In genomic region chr2:155673546-155673945, GRCm38 (mm10) we compare ENCODE assay signal across 7 mouse cellular contexts. TPM values are rescaled to one million over a fixed set of nuclear protein-coding genes. Genes with fewer than 3 reads are reported as not detected.
DNase-seq lines count a peak whose midpoint lies in the region; ATAC-seq and TF ChIP-seq lines count a peak whose summit lies in the region.

No protein-coding gene starts in this region.

- H3K79me2 ChIP-seq in MEL (ENCODE audit: control insufficient read depth, insufficient read depth, low read length, poor library complexity), result peaks cover 15% of the 10 kb centered on the region

- no peak overlapping the region for H3K4me3 ChIP-seq in MEL (ENCODE audit: control insufficient read depth in 1 of 2, insufficient read depth in 1 of 2, low read depth in 2 of 2, low read length in 2 of 2)
- H3K4me3 ChIP-seq in limb, embryonic 11.5 days (ENCODE audit: low read depth, low read length), result no peak overlapping the region

- peaks cover 0 to 26% of the 10 kb centered on the region in 2 experiments; a peak in 2 of 4 replicates for H3K36me3 ChIP-seq in MEL (ENCODE audit: control insufficient read depth in 1 of 2, insufficient read depth in 2 of 2, low read length in 2 of 2)
- no peaks in the 10 kb centered on the region; the same call in 1 of the 2 replicates for H3K36me3 ChIP-seq in limb, embryonic 11.5 days (ENCODE audit: control insufficient read depth, insufficient read depth, low read length)

- H3K4me2 ChIP-seq in limb, embryonic 11.5 days (ENCODE audit: low read depth, severe bottlenecking), result no peak overlapping the region

- no peak for ATAC-seq in limb, embryonic 11.5 days (ENCODE audit: insufficient number of reproducible peaks, low FRiP score, low TSS enrichment, low read depth)

- TF ChIP-seq CTCF in MEL (IDR thresholded peaks at IDR 0.05 in 2 of 3, conservative IDR thresholded peaks at IDR 0.05 in 1 of 3; ENCODE audit: control insufficient read depth in 1 of 3, insufficient read depth in 1 of 3, low read depth in 2 of 3, low read length in 3 of 3, poor library complexity in 1 of 3, severe bottlenecking in 1 of 3), result peak; percentile 58 to 85 (median 76)

- 27% methylated on average over 2 of the region's 2 CpGs for WGBS in limb, embryonic 11.5 days

- TF ChIP-seq POLR2A in MEL (IDR thresholded peaks at IDR 0.05; ENCODE audit: control insufficient read depth in 1 of 2, insufficient read depth in 1 of 2, low read depth in 1 of 2, low read length in 2 of 2, poor library complexity in 1 of 2), result no peak

- no peak overlapping the region for H3K9ac ChIP-seq in MEL (ENCODE audit: control insufficient read depth, low read depth, low read length, poor library complexity, severe bottlenecking)
- no peak overlapping the region for H3K9ac ChIP-seq in limb, embryonic 11.5 days (ENCODE audit: low read length)

- TF ChIP-seq EP300 in MEL (IDR thresholded peaks at IDR 0.05; ENCODE audit: low read depth in 1 of 2, low read length in 2 of 2), result no peak

- no peaks in the 10 kb centered on the region for H3K27me3 ChIP-seq in MEL (ENCODE audit: control insufficient read depth in 1 of 2, insufficient read depth in 2 of 2, low read length in 2 of 2)
- H3K27me3 ChIP-seq in limb, embryonic 11.5 days (ENCODE audit: control insufficient read depth, insufficient read depth, low read length), result no peaks in the 10 kb centered on the region

- peak; percentile 71 for TF ChIP-seq RAD21 in MEL (IDR thresholded peaks at IDR 0.05; ENCODE audit: low read depth, low read length)

- H3K9me3 ChIP-seq in MEL (replicated peaks; ENCODE audit: insufficient read depth, low read length), result no peaks in the 10 kb centered on the region
- no peaks in the 10 kb centered on the region for H3K9me3 ChIP-seq in limb, embryonic 11.5 days (ENCODE audit: control insufficient read depth, low read length)

- H3K27ac ChIP-seq in MEL (ENCODE audit: control insufficient read depth, low read depth, low read length), result no peak overlapping the region
- H3K27ac ChIP-seq in limb, embryonic 11.5 days (replicated peaks; ENCODE audit: low read depth, low read length), result no peak overlapping the region

- H3K4me1 ChIP-seq in MEL (ENCODE audit: control insufficient read depth in 1 of 2, insufficient read depth in 2 of 2, low read length in 2 of 2), result no peaks in the 10 kb centered on the region
- H3K4me1 ChIP-seq in limb, embryonic 11.5 days (ENCODE audit: control insufficient read depth, insufficient read depth, low read length), result no peaks in the 10 kb centered on the region

- DNase-seq in left cerebral cortex, adult 18-20 months (ENCODE audit: low spot score in 2 of 2), result peak; percentile 42 to 55
- no peak for DNase-seq in left cerebral cortex, postnatal 36 days (ENCODE audit: low spot score in 2 of 2)
- DNase-seq in MEL (ENCODE audit: low read depth, low spot score), result peak; percentile 79
- peak; percentile 50 for DNase-seq in c-Kit-negative CD71-positive TER-119-positive erythroid progenitor cells, embryonic 14.5 days (ENCODE audit: low read depth, low spot score)
- peak; percentile 64 for DNase-seq in gastrocnemius, postnatal 14 days
- DNase-seq in limb, embryonic 11.5 days (ENCODE audit: low spot score), result peak; percentile 74
- peak; percentile 17 for DNase-seq in retina, postnatal 7 days (ENCODE audit: low read depth, low spot score)

- intact Hi-C loops in left cerebral cortex, postnatal 36 days (cut with DNase I), result no loop called here
- intact Hi-C loops in gastrocnemius, postnatal 14 days (cut with DNase I; ENCODE audit: low total_unique reads), result loop anchor here (5.0 kb wide), 1 partner anchor 89 kb away; no protein-coding TSS in a partner anchor

TF ChIP-seq in MEL, 35 proteins besides CTCF, POLR2A, EP300 and RAD21:
- TF ChIP-seq SMC3 (IDR thresholded peaks at IDR 0.05; ENCODE audit: low read depth, low read length) (peak; percentile 56), TCF12 (IDR thresholded peaks at IDR 0.05; ENCODE audit: low read depth, low read length) (no peak)

RNA-seq across cellular contexts. Expression of gene Trpc4ap, which starts 18.6 kb away (rescaled TPM):
- 100 to 1,000 TPM; 142 to 144 TPM for total RNA-seq in left cerebral cortex, adult 18-20 months (2021)
- 100 to 1,000 TPM; 148 to 149 TPM for total RNA-seq in left cerebral cortex, postnatal 36 days (2021)
- 58.7 and 60.4 TPM in 2 replicates for total RNA-seq in MEL (2012; rRNA removed)
- 100 to 1,000 TPM; 161 to 187 TPM for polyA plus RNA-seq in MEL (2012; ENCODE audit: insufficient read depth in 1 of 2, insufficient read length in 2 of 2, low read depth in 1 of 2, low replicate concordance in 2 of 2, missing spikeins in 1 of 2)
- total RNA-seq in gastrocnemius, postnatal 14 days (2021), result 10 to 100 TPM; 77.6 to 84.1 TPM
- polyA plus RNA-seq in limb, embryonic 11.5 days (2014; fragmentation: Nextera tagmentation; extraction: Ambion mirVana), result 142 and 143 TPM in 2 replicates

RNA-seq across cellular contexts. Expression of gene Edem2, which starts 55.7 kb away (rescaled TPM):
- 10 to 100 TPM; 18.2 to 19.9 TPM for total RNA-seq in left cerebral cortex, adult 18-20 months (2021)
- 10 to 100 TPM; 19.1 to 19.7 TPM for total RNA-seq in left cerebral cortex, postnatal 36 days (2021)
- total RNA-seq in MEL (2012; rRNA removed), result 36.1 and 40.7 TPM in 2 replicates
- 10 to 100 TPM in 1 of 2 experiments, not detected in 1; 43.8 TPM for polyA plus RNA-seq in MEL (2012; ENCODE audit: insufficient read depth in 1 of 2, insufficient read length in 2 of 2, low read depth in 1 of 2, low replicate concordance in 2 of 2, missing spikeins in 1 of 2)
- 1 to 10 TPM; 6.0 to 6.2 TPM for total RNA-seq in gastrocnemius, postnatal 14 days (2021)
- 21.5 and 24.9 TPM in 2 replicates for polyA plus RNA-seq in limb, embryonic 11.5 days (2014; fragmentation: Nextera tagmentation; extraction: Ambion mirVana)

Comparison
In these comparisons a context has a peak if more than half of its experiments do, and no peak if none do; other contexts are left out.
1. DNase-seq: peak in left cerebral cortex, adult 18-20 months (2 of 2), MEL (single experiment), c-Kit-negative CD71-positive TER-119-positive erythroid progenitor cells, embryonic 14.5 days (single experiment), gastrocnemius, postnatal 14 days (single experiment), limb, embryonic 11.5 days (single experiment) and retina, postnatal 7 days (single experiment); none in left cerebral cortex, postnatal 36 days (0 of 2).